Mouse (Mus musculus): ENCODE results near the gene C1qtnf1. TPM values are rescaled to one million over a fixed set of nuclear protein-coding genes. Genes with fewer than 3 reads are reported as not detected.

C1qtnf1 gene
- polyA plus RNA-seq, 1 experiment from 2014 or later, result 6.7 TPM

GRCm38 (mm10) chr11:118443201-118443970 is 15.4 kb downstream of the C1qtnf1 start:
- 0 out of 2 replicates have a peak, but pooled peaks have one; percentile 8 for ATAC-seq (ENCODE audit: insufficient number of reproducible peaks, insufficient read depth, low FRiP score, low TSS enrichment)
- H3K4me1 ChIP-seq, result peaks cover 20% of the 10 kb centered on the region
- no peak overlapping the region for H3K4me2 ChIP-seq (replicated peaks)
- H3K9ac ChIP-seq, result no peak overlapping the region
- WGBS, result 26% methylated on average over 11 of the region's 11 CpGs
- no peaks in the 10 kb centered on the region for H3K9me3 ChIP-seq
- H3K4me3 ChIP-seq, result no peak overlapping the region
- H3K27ac ChIP-seq, result no peak overlapping the region
- H3K27me3 ChIP-seq, result no peaks in the 10 kb centered on the region
- no peaks in the 10 kb centered on the region for H3K36me3 ChIP-seq

- no peak overlapping the region for H3K4me3 ChIP-seq
- no peaks in the 10 kb centered on the region for H3K27me3 ChIP-seq
- no peaks in the 10 kb centered on the region for H3K9me3 ChIP-seq
- no peaks in the 10 kb centered on the region for H3K36me3 ChIP-seq
- no peak overlapping the region for H3K9ac ChIP-seq
- H3K27ac ChIP-seq, result no peak overlapping the region
- WGBS, result 13% methylated on average over 3 of the region's 3 CpGs
- no peak overlapping the region for H3K4me2 ChIP-seq (replicated peaks)
- peaks cover 9% of the 10 kb centered on the region; the same call in 1 of the 2 replicates for H3K4me1 ChIP-seq
- peak; percentile 23; the same call in 1 of the 2 replicates for ATAC-seq (ENCODE audit: insufficient number of reproducible peaks, insufficient read depth, low FRiP score, low TSS enrichment)
Measured at GRCm38 (mm10) chr11:118445843-118446242, 17.8 kb downstream of the C1qtnf1 start.

- no peaks in the 10 kb centered on the region for H3K36me3 ChIP-seq
- no peak for ATAC-seq (ENCODE audit: insufficient number of reproducible peaks, insufficient read depth, low FRiP score, low TSS enrichment)
- H3K4me2 ChIP-seq (replicated peaks), result no peak overlapping the region
- H3K9ac ChIP-seq, result no peak overlapping the region
- peaks cover 9% of the 10 kb centered on the region; the same call in 1 of the 2 replicates for H3K4me1 ChIP-seq
- H3K9me3 ChIP-seq, result no peaks in the 10 kb centered on the region
- H3K27me3 ChIP-seq, result no peaks in the 10 kb centered on the region
- no peak overlapping the region for H3K4me3 ChIP-seq
- 40% methylated on average over 4 of the region's 4 CpGs for WGBS
- peak overlapping the region; percentile 54; the same call in 1 of the 2 replicates for H3K27ac ChIP-seq
Measured at GRCm38 (mm10) chr11:118447346-118447745, 19.3 kb downstream of the C1qtnf1 start.

- H3K4me2 ChIP-seq (replicated peaks), result no peak overlapping the region
- ATAC-seq (ENCODE audit: insufficient number of reproducible peaks, insufficient read depth, low FRiP score, low TSS enrichment), result no peak
- H3K4me1 ChIP-seq, result peaks cover 9% of the 10 kb centered on the region; the same call in 1 of the 2 replicates
- H3K27me3 ChIP-seq, result no peaks in the 10 kb centered on the region
- H3K27ac ChIP-seq, result no peak overlapping the region
- H3K36me3 ChIP-seq, result no peaks in the 10 kb centered on the region
- no peak overlapping the region for H3K9ac ChIP-seq
- no peaks in the 10 kb centered on the region for H3K9me3 ChIP-seq
- no peak overlapping the region for H3K4me3 ChIP-seq
- 88% methylated on average over 8 of the region's 8 CpGs for WGBS
Measured at GRCm38 (mm10) chr11:118448385-118448784, 20.4 kb downstream of the C1qtnf1 start.

GRCm38 (mm10) chr11:118451211-118451610 is 23.2 kb downstream of the C1qtnf1 start:
- H3K27ac ChIP-seq, result no peak overlapping the region
- no peak for ATAC-seq (ENCODE audit: insufficient number of reproducible peaks, insufficient read depth, low FRiP score, low TSS enrichment)

GRCm38 (mm10) chr11:118452955-118453354 is 25.0 kb downstream of the C1qtnf1 start:
- H3K27me3 ChIP-seq, result no peaks in the 10 kb centered on the region
- no peak overlapping the region for H3K9ac ChIP-seq
- WGBS, result 74% methylated on average over 2 of the region's 2 CpGs
- no peak overlapping the region for H3K27ac ChIP-seq
- H3K4me2 ChIP-seq (replicated peaks), result no peak overlapping the region
- H3K9me3 ChIP-seq, result no peaks in the 10 kb centered on the region
- ATAC-seq (ENCODE audit: insufficient number of reproducible peaks, insufficient read depth, low FRiP score, low TSS enrichment), result no peak
- H3K4me3 ChIP-seq, result no peak overlapping the region
- H3K36me3 ChIP-seq, result no peaks in the 10 kb centered on the region
- no peaks in the 10 kb centered on the region for H3K4me1 ChIP-seq

More at GRCm38 (mm10) chr11:118451211-118451610, 23.2 kb downstream of the C1qtnf1 start:
- no peaks in the 10 kb centered on the region for H3K9me3 ChIP-seq
- 85% methylated on average over 6 of the region's 6 CpGs for WGBS
- no peaks in the 10 kb centered on the region for H3K27me3 ChIP-seq
- H3K4me2 ChIP-seq (replicated peaks), result no peak overlapping the region
- H3K36me3 ChIP-seq, result no peaks in the 10 kb centered on the region
- peaks cover 9% of the 10 kb centered on the region; the same call in 1 of the 2 replicates for H3K4me1 ChIP-seq
- no peak overlapping the region for H3K4me3 ChIP-seq
- H3K9ac ChIP-seq, result no peak overlapping the region

- Histone ChIP-seq H3K4me1 (no peaks in the 10 kb centered on the region), H3K9ac (no peak overlapping the region), H3K36me3 (no peaks in the 10 kb centered on the region), H3K27ac (no peak overlapping the region), H3K4me3 (no peak overlapping the region), H3K4me2 (replicated peaks) (no peak overlapping the region), H3K9me3 (no peaks in the 10 kb centered on the region), H3K27me3 (no peaks in the 10 kb centered on the region)
- 71% methylated on average over 11 of the region's 11 CpGs for WGBS
- no peak for ATAC-seq (ENCODE audit: insufficient number of reproducible peaks, insufficient read depth, low FRiP score, low TSS enrichment)
Measured at GRCm38 (mm10) chr11:118453886-118454671, 26.1 kb downstream of the C1qtnf1 start.

GRCm38 (mm10) chr11:118455788-118456187 is 27.8 kb downstream of the C1qtnf1 start:
- Histone ChIP-seq H3K4me3 (no peak overlapping the region), H3K27ac (no peak overlapping the region), H3K9me3 (no peaks in the 10 kb centered on the region), H3K36me3 (no peaks in the 10 kb centered on the region), H3K4me2 (replicated peaks) (no peak overlapping the region), H3K4me1 (no peaks in the 10 kb centered on the region), H3K9ac (no peak overlapping the region), H3K27me3 (no peaks in the 10 kb centered on the region)
- ATAC-seq (ENCODE audit: insufficient number of reproducible peaks, insufficient read depth, low FRiP score, low TSS enrichment), result no peak
- WGBS, result 80% methylated on average over 6 of the region's 6 CpGs

- Histone ChIP-seq H3K36me3 (no peaks in the 10 kb centered on the region), H3K4me2 (replicated peaks) (no peak overlapping the region), H3K27me3 (no peaks in the 10 kb centered on the region), H3K4me3 (no peak overlapping the region), H3K27ac (no peak overlapping the region), H3K9ac (no peak overlapping the region), H3K9me3 (no peaks in the 10 kb centered on the region), H3K4me1 (no peaks in the 10 kb centered on the region)
- 82% methylated on average over 11 of the region's 11 CpGs for WGBS
- no peak for ATAC-seq (ENCODE audit: insufficient number of reproducible peaks, insufficient read depth, low FRiP score, low TSS enrichment)
Measured at GRCm38 (mm10) chr11:118456937-118457336, 28.9 kb downstream of the C1qtnf1 start.

- H3K27me3 ChIP-seq, result no peaks in the 10 kb centered on the region
- H3K4me3 ChIP-seq, result no peak overlapping the region
- H3K9ac ChIP-seq, result no peak overlapping the region
- H3K27ac ChIP-seq, result 0 out of 2 replicates have a peak overlapping the region, but pooled peaks have one; percentile 30
- no peaks in the 10 kb centered on the region for H3K9me3 ChIP-seq
- ATAC-seq (ENCODE audit: insufficient number of reproducible peaks, insufficient read depth, low FRiP score, low TSS enrichment), result no peak
- WGBS, result 35% methylated on average over 8 of the region's 8 CpGs
- H3K4me2 ChIP-seq (replicated peaks), result no peak overlapping the region
- H3K36me3 ChIP-seq, result no peaks in the 10 kb centered on the region
- H3K4me1 ChIP-seq, result no peaks in the 10 kb centered on the region
Measured at GRCm38 (mm10) chr11:118459051-118459450, 31.0 kb downstream of the C1qtnf1 start.

- 59% methylated on average over 4 of the region's 4 CpGs for WGBS
- Histone ChIP-seq H3K36me3 (no peaks in the 10 kb centered on the region), H3K27ac (0 out of 2 replicates have a peak overlapping the region, but pooled peaks have one; percentile 30), H3K27me3 (no peaks in the 10 kb centered on the region), H3K9ac (no peak overlapping the region), H3K4me3 (no peak overlapping the region), H3K4me2 (replicated peaks) (no peak overlapping the region), H3K4me1 (0 out of 2 replicates have a peak, but pooled peaks cover under 1% of the 10 kb centered on the region), H3K9me3 (no peaks in the 10 kb centered on the region)
- ATAC-seq (ENCODE audit: insufficient number of reproducible peaks, insufficient read depth, low FRiP score, low TSS enrichment), result no peak
Measured at GRCm38 (mm10) chr11:118459536-118459935, 31.5 kb downstream of the C1qtnf1 start.

Data from embryonic facial prominence, embryonic 12.5 days (tissue).